Mouse (Mus musculus) myocyte (in vitro differentiated cells): ENCODE results near the gene Esrp2. TPM values are rescaled to one million over a fixed set of nuclear protein-coding genes. Genes with fewer than 3 reads are reported as not detected.

ENCODE experiments used
- H3K27me3 ChIP-seq: one replicate; pipeline ENCODE4 v1.6.1; 2011; ENCODE audit not compliant: control insufficient read depth, insufficient read depth, insufficient read length
- H3K36me3 ChIP-seq: one replicate; pipeline ENCODE4 v1.6.1; 2011; ENCODE audit not compliant: control insufficient read depth, insufficient read depth
- H3K4me2 ChIP-seq: one replicate; pipeline ENCODE4 v1.6.1; 2011; ENCODE audit warnings: low read depth, control low read depth
- H3K4me3 ChIP-seq: one replicate; pipeline ENCODE4 v1.5.1; 2011; ENCODE audit warnings: mild to moderate bottlenecking, control low read depth, moderate library complexity
- H3K79me2 ChIP-seq: one replicate; pipeline ENCODE4 v1.6.1; 2011; ENCODE audit not compliant: control insufficient read depth, insufficient read depth
- H3ac ChIP-seq: one replicate; pipeline ENCODE4 v1.6.1; 2011; ENCODE audit not compliant: control insufficient read depth, insufficient read length
- CEBPB ChIP-seq: IDR thresholded peaks from 2 replicates; pipeline ENCODE4 v1.6.1; 2011; ENCODE audit warnings: mild to moderate bottlenecking, moderate library complexity; ENCODE audit not compliant: poor library complexity, insufficient read depth, severe bottlenecking
- E2F4 ChIP-seq: IDR thresholded peaks from one replicate; pipeline ENCODE4 v1.6.1; 2011; ENCODE audit warnings: mild to moderate bottlenecking, control low read depth, moderate library complexity; ENCODE audit not compliant: insufficient read depth
- MAX ChIP-seq: IDR thresholded peaks from one replicate; pipeline ENCODE4 v1.6.1; 2011; ENCODE audit warnings: low read depth, mild to moderate bottlenecking, control low read depth
- MYOD1 ChIP-seq, 3 experiments: IDR thresholded peaks; one replicate each; pipeline ENCODE4 v1.6.1; 2011; ENCODE audit warnings: control low read depth in 2 of 3, low read depth in 2 of 3, mild to moderate bottlenecking in 2 of 3, moderate library complexity in 1 of 3; ENCODE audit not compliant: insufficient read length in 2 of 3, control insufficient read depth in 1 of 3
- MYOG ChIP-seq, 3 experiments: IDR thresholded peaks; one replicate each; pipeline ENCODE4 v1.6.1; 2011; ENCODE audit warnings: control low read depth in 2 of 3, low read depth in 2 of 3, mild to moderate bottlenecking in 2 of 3; ENCODE audit not compliant: insufficient read length in 2 of 3, control insufficient read depth in 1 of 3, insufficient read depth in 1 of 3
- POLR2A ChIP-seq: IDR thresholded peaks from one replicate; pipeline ENCODE4 v1.6.1; 2011; ENCODE audit warnings: low read depth, mild to moderate bottlenecking, control low read depth, moderate library complexity; ENCODE audit not compliant: insufficient read length
- POLR2AphosphoS2 ChIP-seq: IDR thresholded peaks from one replicate; pipeline ENCODE4 v1.6.1; 2011; ENCODE audit warnings: low read depth, control low read depth; ENCODE audit not compliant: insufficient read length
- REST ChIP-seq: IDR thresholded peaks from one replicate; pipeline ENCODE4 v1.6.1; 2011; ENCODE audit warnings: mild to moderate bottlenecking, control low read depth, moderate library complexity; ENCODE audit not compliant: insufficient read depth, insufficient read length
- SRF ChIP-seq: IDR thresholded peaks from one replicate; pipeline ENCODE4 v1.6.1; 2011; ENCODE audit warnings: low read depth; ENCODE audit not compliant: control insufficient read depth, insufficient read length
- TCF12 ChIP-seq: IDR thresholded peaks from one replicate; pipeline ENCODE4 v1.6.1; 2011; ENCODE audit warnings: mild to moderate bottlenecking, control low read depth; ENCODE audit not compliant: poor library complexity, insufficient read depth, severe bottlenecking
- TCF3 ChIP-seq: IDR thresholded peaks from one replicate; pipeline ENCODE4 v1.6.1; 2011; ENCODE audit warnings: low read depth, control low read depth; ENCODE audit not compliant: insufficient read length
- USF1 ChIP-seq: IDR thresholded peaks from one replicate; pipeline ENCODE4 v1.6.1; 2011; ENCODE audit warnings: low read depth, mild to moderate bottlenecking, control low read depth, moderate library complexity
- polyA plus RNA-seq: library from polyadenylated mRNA; unstranded; fragments of >200 nt; fragmentation: generic; extraction: Trizol; gene quantifications from one replicate; pipeline ENCODE4 v1.2.1, GENCODE M21; 2012; ENCODE audit warnings: missing spikeins

Esrp2 gene
- polyA plus RNA-seq, 1 experiment: 0.17 TPM

- TF ChIP-seq SRF (no peak), E2F4 (no peak), MYOG (IDR thresholded peaks at IDR 0.05; ENCODE audit: control insufficient read depth in 1 of 3, insufficient read depth in 1 of 3, insufficient read length in 2 of 3, low read depth in 2 of 3) (no peak), POLR2A (no peak), TCF12 (no peak), USF1 (no peak), MAX (no peak), TCF3 (no peak), MYOD1 (IDR thresholded peaks at IDR 0.05; ENCODE audit: control insufficient read depth in 1 of 3, insufficient read length in 2 of 3, low read depth in 2 of 3) (no peak), CEBPB (no peak), POLR2AphosphoS2 (no peak), REST (no peak)
- Histone ChIP-seq H3K79me2 (no peaks in the 10 kb centered on the region), H3K36me3 (peaks cover 37% of the 10 kb centered on the region), H3K27me3 (no peaks in the 10 kb centered on the region), H3ac (no peak overlapping the region), H3K4me3 (no peak overlapping the region), H3K4me2 (no peak overlapping the region)
These were observed 6.8 kb downstream of the Esrp2 start for GRCm38 (mm10) chr8:106129997-106130396.

GRCm38 (mm10) chr8:106129232-106129930 lies 7.4 kb downstream of the Esrp2 start:
- H3K36me3 ChIP-seq: peaks cover 37% of the 10 kb centered on the region
- H3K4me3 ChIP-seq: no peak overlapping the region
- H3K79me2 ChIP-seq: no peaks in the 10 kb centered on the region
- no peak overlapping the region for H3K4me2 ChIP-seq
- no peak overlapping the region for H3ac ChIP-seq
- TF ChIP-seq TCF12 (no peak), CEBPB (no peak), USF1 (no peak), REST (no peak), SRF (no peak), MYOG (IDR thresholded peaks at IDR 0.05; ENCODE audit: control insufficient read depth in 1 of 3, insufficient read depth in 1 of 3, insufficient read length in 2 of 3, low read depth in 2 of 3) (no peak), MAX (no peak), TCF3 (no peak), POLR2AphosphoS2 (no peak), POLR2A (no peak), E2F4 (no peak), MYOD1 (IDR thresholded peaks at IDR 0.05; ENCODE audit: control insufficient read depth in 1 of 3, insufficient read length in 2 of 3, low read depth in 2 of 3) (no peak)
- H3K27me3 ChIP-seq: no peaks in the 10 kb centered on the region

GRCm38 (mm10) chr8:106127882-106128410 lies 8.8 kb downstream of the Esrp2 start:
- no peak overlapping the region for H3ac ChIP-seq
- no peak overlapping the region for H3K4me3 ChIP-seq
- TF ChIP-seq MAX: no peak
- TF ChIP-seq POLR2A: no peak
- H3K79me2 ChIP-seq: no peaks in the 10 kb centered on the region
- H3K4me2 ChIP-seq: no peak overlapping the region
- H3K27me3 ChIP-seq: no peaks in the 10 kb centered on the region
- H3K36me3 ChIP-seq: peaks cover 37% of the 10 kb centered on the region

- H3K4me3 ChIP-seq: no peak overlapping the region
- no peaks in the 10 kb centered on the region for H3K27me3 ChIP-seq
- H3K4me2 ChIP-seq: no peak overlapping the region
- TF ChIP-seq MAX (no peak), USF1 (peak; percentile 28)
- H3ac ChIP-seq: no peak overlapping the region
- peaks cover 37% of the 10 kb centered on the region for H3K36me3 ChIP-seq
- H3K79me2 ChIP-seq: no peaks in the 10 kb centered on the region
These were observed 9.7 kb downstream of the Esrp2 start for GRCm38 (mm10) chr8:106127054-106127453.

- Histone ChIP-seq H3K4me3 (no peak overlapping the region), H3K79me2 (no peaks in the 10 kb centered on the region), H3K36me3 (peaks cover 37% of the 10 kb centered on the region), H3K27me3 (no peaks in the 10 kb centered on the region), H3K4me2 (no peak overlapping the region), H3ac (no peak overlapping the region)
- TF ChIP-seq MAX (no peak), TCF3 (no peak), REST (no peak), E2F4 (no peak), SRF (no peak), TCF12 (no peak), MYOD1 (IDR thresholded peaks at IDR 0.05; ENCODE audit: control insufficient read depth in 1 of 3, insufficient read length in 2 of 3, low read depth in 2 of 3) (no peak), POLR2AphosphoS2 (no peak), USF1 (no peak), CEBPB (no peak), POLR2A (no peak), MYOG (IDR thresholded peaks at IDR 0.05; ENCODE audit: control insufficient read depth in 1 of 3, insufficient read depth in 1 of 3, insufficient read length in 2 of 3, low read depth in 2 of 3) (no peak)
These were observed 10.7 kb downstream of the Esrp2 start for GRCm38 (mm10) chr8:106126055-106126454.
